Mouse (Mus musculus) spleen, adult 2 months (tissue): ENCODE measurements around the gene A330070K13Rik.

ENCODE experiments used
- CTCF ChIP-seq: fragments of 200-500 bp; IDR thresholded peaks from 2 replicates; pipeline ENCODE4 v1.5.1; 2011; ENCODE audit warnings: mild to moderate bottlenecking, inconsistent platforms; ENCODE audit not compliant: insufficient read depth, insufficient read length, insufficient replicate concordance; ENCODE audit errors: extremely low read depth
- POLR2A ChIP-seq: fragments of 200-500 bp; IDR thresholded peaks from 2 replicates; pipeline ENCODE4 v1.6.1; 2011; ENCODE audit warnings: low read depth, low read length, inconsistent platforms

DNA sequence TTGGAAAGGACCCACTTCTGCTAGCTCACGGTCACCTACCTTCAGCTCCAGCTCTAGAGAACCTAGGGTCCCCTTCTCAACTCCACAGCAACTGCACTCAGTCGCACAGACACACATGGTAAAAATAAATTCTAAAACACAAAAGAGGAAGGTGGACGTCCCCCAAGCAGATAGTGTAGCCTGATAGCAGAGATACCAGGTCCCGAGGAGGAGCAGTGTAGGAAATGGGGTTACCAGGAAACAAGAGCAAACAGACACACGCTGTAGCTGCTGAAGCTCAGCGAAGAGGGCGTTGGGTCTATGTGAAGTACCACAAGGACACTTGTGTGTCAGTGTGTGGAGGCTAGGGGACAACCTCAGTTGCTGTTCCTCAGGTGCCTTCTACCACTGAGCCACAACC lies 39.4 kb downstream of the A330070K13Rik start:
- TF ChIP-seq POLR2A (no peak), CTCF (no peak)
